Mouse (Mus musculus) monocyte, adult 2 months (primary cell): ENCODE results near the gene Gm3618.
A peak's percentile ranks its signal among the peaks of the same experiment; 100 is the strongest.
"Not testable (repeated sequence)": the region's sequence is repeated elsewhere in the genome, so short reads cannot be mapped to it uniquely, and the experiment has no call there.

Experiments used
- DNase-seq, 2 experiments: peaks; one replicate each; pipeline ENCODE4 v3.0.0; 2022; ENCODE audit warnings: low spot score in 2 of 2, low read depth in 1 of 2

The Gm3618 gene

GRCm38 (mm10) chr14:6343578-6343977, at the start of gene Gm3618:
Gene Gm3618, minus strand, starts transcription at chr14:6343678.
- not testable (repeated sequence) for DNase-seq

- DNase-seq = not testable (repeated sequence)
Observed at GRCm38 (mm10) chr14:6390219-6390618, 46.7 kb upstream of the Gm3618 start, which contains the start of gene Gm16440. Gene Gm16440, minus strand, starts transcription at chr14:6390319.

- not testable (repeated sequence) for DNase-seq
Observed at GRCm38 (mm10) chr14:6304743-6305142, 38.7 kb downstream of the Gm3618 start, which contains the start of gene Gm21103. Gene Gm21103, minus strand, starts transcription at chr14:6304843.

GRCm38 (mm10) chr14:6286931-6287715, 56.4 kb downstream of the Gm3618 start, which contains the start of gene Gm3411:
Gene Gm3411, minus strand, starts transcription at chr14:6287250.
- DNase-seq = peak in 1 of 2 experiments; percentile 0
